Mouse (Mus musculus) brain, adult 2 months (tissue): ENCODE measurements at regions not wholly inside any gene's neighbourhood (a gene's known extent, or its start where the extent isn't known, plus 50 kb on each side); places are given as distances from the start of the nearest gene placed in this dataset.
A peak's percentile ranks its signal among the peaks of the same experiment; 100 is the strongest.
"Not testable (repeated sequence)": the region's sequence is repeated elsewhere in the genome, so short reads cannot be mapped to it uniquely, and the experiment has no call there.

Experiments used
- DNase-seq: peaks from one replicate; pipeline ENCODE4 v3.0.0; 2011; ENCODE audit warnings: low read depth, low spot score

- peak; percentile 27 for DNase-seq
These were observed 104.0 kb upstream of the Tcerg1l start for GRCm38 (mm10) chr7:138501347-138502014.

GRCm38 (mm10) chr7:138497771-138498170, 100.2 kb upstream of the Tcerg1l start:
- no peak for DNase-seq

GRCm38 (mm10) chr7:138497202-138497601, 99.7 kb upstream of the Tcerg1l start:
- DNase-seq = no peak

- peak; percentile 15 for DNase-seq
These were observed 96.1 kb upstream of the Tcerg1l start for GRCm38 (mm10) chr7:138493661-138494060.

GRCm38 (mm10) chr7:138492261-138492660, 94.7 kb upstream of the Tcerg1l start:
- no peak for DNase-seq

- DNase-seq = no peak
These were observed 91.9 kb upstream of the Tcerg1l start for GRCm38 (mm10) chr7:138489471-138489870.

- no peak for DNase-seq
These were observed 90.7 kb upstream of the Tcerg1l start for GRCm38 (mm10) chr7:138488201-138488720.

- DNase-seq = peak; percentile 9
These were observed 75.4 kb upstream of the Tcerg1l start for GRCm38 (mm10) chr7:138472891-138473455.

GRCm38 (mm10) chr7:138472371-138472770, 74.8 kb upstream of the Tcerg1l start:
- no peak for DNase-seq

- DNase-seq = no peak
These were observed 71.7 kb upstream of the Tcerg1l start for GRCm38 (mm10) chr7:138469211-138469610.

- no peak for DNase-seq
These were observed 70.9 kb upstream of the Tcerg1l start for GRCm38 (mm10) chr7:138468436-138468835.

- DNase-seq = no peak
These were observed 70.5 kb upstream of the Tcerg1l start for GRCm38 (mm10) chr7:138467981-138468380.

- no peak for DNase-seq
These were observed 69.9 kb upstream of the Tcerg1l start for GRCm38 (mm10) chr7:138467386-138467785.

GRCm38 (mm10) chr7:138457964-138458363, 60.4 kb upstream of the Tcerg1l start:
- no peak for DNase-seq

- no peak for DNase-seq
These were observed 57.8 kb upstream of the Tcerg1l start for GRCm38 (mm10) chr7:138455371-138455770.

GRCm38 (mm10) chr7:138454498-138455225, 57.1 kb upstream of the Tcerg1l start:
- DNase-seq = not testable (repeated sequence)

GRCm38 (mm10) chr7:138451321-138451720, 53.8 kb upstream of the Tcerg1l start:
- DNase-seq = peak; percentile 81

GRCm38 (mm10) chr7:138448519-138448918, 51.0 kb upstream of the Tcerg1l start:
- no peak for DNase-seq
